Mouse (Mus musculus) cerebellum, adult 2 months (tissue): ENCODE data around the gene Mthfsl. TPM values are rescaled to one million over a fixed set of nuclear protein-coding genes. Genes with fewer than 3 reads are reported as not detected.
"Not testable (repeated sequence)": the region's sequence is repeated elsewhere in the genome, so short reads cannot be mapped to it uniquely, and the experiment has no call there.

ENCODE experiments used
- DNase-seq, 2 experiments: peaks; one replicate each; pipeline ENCODE4 v3.0.0; 2021
- H3K27ac ChIP-seq: fragments of 200-500 bp; 2 replicates; pipeline ENCODE4 v1.5.1; 2012; ENCODE audit warnings: low read length, control low read depth, inconsistent platforms; ENCODE audit not compliant: insufficient read depth
- H3K27me3 ChIP-seq: fragments of 200-500 bp; 2 replicates; pipeline ENCODE4 v1.6.1; 2012; ENCODE audit warnings: inconsistent platforms, mild to moderate bottlenecking, low read length, moderate library complexity; ENCODE audit not compliant: control insufficient read depth, insufficient read depth
- H3K4me1 ChIP-seq: fragments of 200-500 bp; 2 replicates; pipeline ENCODE4 v1.6.1; 2011; ENCODE audit warnings: low read length; ENCODE audit not compliant: control insufficient read depth, insufficient read depth
- H3K4me3 ChIP-seq: fragments of 200-500 bp; replicated peaks from 2 replicates; pipeline ENCODE3; 2011; ENCODE audit warnings: mild to moderate bottlenecking, low read depth, low read length, control low read depth; ENCODE audit not compliant: insufficient read depth
- WGBS: fragments of 180-500 bp; shearing (Covaris S2); methylation state at CpG from one replicate; pipeline ENCODE4 v1.1.7; 2018; 5-methylcytosine and 5-hydroxymethylcytosine counted together
- polyA plus RNA-seq: library from polyadenylated mRNA; depleted of rRNA; stranded (reverse); fragments of >200 nt; gene quantifications from 2 replicates; pipeline ENCODE4 v1.2.3, GENCODE M21; 2012; rRNA removed

Gene Mthfsl
- polyA plus RNA-seq, 1 experiment, result 38.6 TPM

DNA sequence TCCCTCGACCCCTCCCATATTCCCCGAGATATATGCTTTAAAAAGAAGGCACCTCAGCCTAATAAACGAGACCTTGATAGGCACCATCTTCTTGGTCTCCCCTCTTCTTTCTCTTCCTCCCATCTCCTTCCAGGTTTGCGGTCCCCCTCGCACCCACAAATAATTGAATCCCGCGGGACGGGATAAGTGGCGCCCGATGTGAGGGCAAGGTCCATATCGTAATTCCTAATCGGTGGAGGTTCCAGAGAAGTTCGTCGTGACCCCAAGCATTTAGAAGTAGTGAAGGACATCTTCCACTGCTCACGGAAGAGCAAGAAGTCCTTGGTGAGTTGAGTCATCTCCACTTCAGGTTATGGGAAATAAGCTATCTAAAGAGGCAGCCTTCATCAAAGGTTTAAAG lies 69.4 kb downstream of the Mthfsl start:
- not testable (repeated sequence) for H3K4me1 ChIP-seq, H3K4me3 ChIP-seq, H3K27ac ChIP-seq, DNase-seq, H3K27me3 ChIP-seq
- WGBS, result 96% methylated on average over 13 of the region's 15 CpGs

Other genes starting within 250 kb of the Mthfsl start
- gene Syncrip, start 237.7 kb downstream of the Mthfsl start, polyA plus RNA-seq, result 27.3 and 30.1 TPM in 2 replicates
- gene Zfp949, start 172.3 kb downstream of the Mthfsl start, polyA plus RNA-seq, result 22.0 and 24.2 TPM in 2 replicates
- 0.36 and 0.52 TPM in 2 replicates for gene Trim43a, start 139.4 kb downstream of the Mthfsl start, polyA plus RNA-seq
- gene Bcl2a1d, start 11.6 kb upstream of the Mthfsl start, polyA plus RNA-seq, result 0.15 TPM in 1 of 2 replicates, not detected in the other
- not detected in 2 replicates for gene Trim43c, start 118.9 kb upstream of the Mthfsl start, polyA plus RNA-seq
- 0.16 and 0.40 TPM in 2 replicates for gene Bcl2a1a, start 236.6 kb upstream of the Mthfsl start, polyA plus RNA-seq